Mouse (Mus musculus) left cerebral cortex, adult 9 months (tissue): ENCODE data around the gene Ppm1n.
"Not testable (repeated sequence)": the region's sequence is repeated elsewhere in the genome, so short reads cannot be mapped to it uniquely, and the experiment has no call there.

ENCODE experiments used
- DNase-seq, 2 experiments: peaks; one replicate each; pipeline ENCODE4 v3.0.0; 2022; ENCODE audit warnings: low spot score in 2 of 2

Gene Ppm1n

DNA sequence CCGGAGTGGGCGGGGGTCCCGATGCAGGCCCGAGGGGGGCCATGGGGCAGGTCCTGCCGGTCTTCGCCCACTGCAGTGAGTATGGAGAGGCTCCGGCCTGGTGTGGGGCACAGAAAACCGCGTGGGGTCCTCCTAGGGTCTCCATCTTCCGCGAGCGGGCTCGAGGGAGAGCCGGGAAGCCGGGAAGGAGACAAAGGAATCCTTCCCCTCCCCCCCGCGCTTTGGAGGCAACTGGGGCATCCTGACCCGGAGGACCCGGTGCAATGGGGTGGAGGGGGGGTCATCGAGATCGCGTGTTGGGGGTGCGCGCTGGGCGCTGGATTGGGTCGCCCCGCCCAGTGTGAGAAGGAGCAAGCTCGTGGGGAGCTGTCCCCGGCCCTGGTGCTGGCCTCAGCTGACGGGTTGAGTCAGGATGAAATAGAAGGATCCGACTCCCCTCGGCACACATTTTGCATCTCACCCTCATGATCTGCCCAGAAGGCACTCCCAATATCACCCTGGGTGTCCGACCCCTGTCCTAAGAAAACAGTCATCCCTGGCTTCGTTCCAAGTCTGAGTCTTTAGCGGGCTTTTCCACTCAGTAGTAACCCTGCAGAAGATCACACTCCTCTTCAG, 3.0 kb upstream of the Ppm1n start:
- no peak for DNase-seq

DNA sequence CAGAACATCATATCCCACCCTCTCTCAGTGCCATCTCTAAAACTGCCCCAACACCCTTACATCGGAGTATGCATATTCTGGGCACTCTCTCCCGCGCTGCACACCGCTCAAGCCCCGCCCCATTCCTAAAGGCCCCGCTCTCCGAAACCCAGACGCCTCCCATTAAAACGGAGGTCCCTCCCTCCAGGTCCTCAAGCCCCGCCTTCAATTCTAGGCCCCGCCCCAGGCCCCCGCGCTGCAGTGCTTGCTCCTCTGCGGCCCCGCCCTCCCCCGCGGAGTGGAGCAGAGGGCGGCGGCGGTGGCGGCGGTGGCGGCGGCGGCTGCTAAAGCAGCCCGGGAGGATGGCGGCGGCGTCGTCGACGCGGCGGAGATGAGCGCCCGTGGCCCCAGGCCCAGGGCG, 2.5 kb upstream of the Ppm1n start, which contains the start of gene Rtn2:
TSS of gene Rtn2 (plus strand) at position 240 of the 400 bp plus-strand sequence.
- peak in 1 of 2 experiments; percentile 77 for DNase-seq

DNA sequence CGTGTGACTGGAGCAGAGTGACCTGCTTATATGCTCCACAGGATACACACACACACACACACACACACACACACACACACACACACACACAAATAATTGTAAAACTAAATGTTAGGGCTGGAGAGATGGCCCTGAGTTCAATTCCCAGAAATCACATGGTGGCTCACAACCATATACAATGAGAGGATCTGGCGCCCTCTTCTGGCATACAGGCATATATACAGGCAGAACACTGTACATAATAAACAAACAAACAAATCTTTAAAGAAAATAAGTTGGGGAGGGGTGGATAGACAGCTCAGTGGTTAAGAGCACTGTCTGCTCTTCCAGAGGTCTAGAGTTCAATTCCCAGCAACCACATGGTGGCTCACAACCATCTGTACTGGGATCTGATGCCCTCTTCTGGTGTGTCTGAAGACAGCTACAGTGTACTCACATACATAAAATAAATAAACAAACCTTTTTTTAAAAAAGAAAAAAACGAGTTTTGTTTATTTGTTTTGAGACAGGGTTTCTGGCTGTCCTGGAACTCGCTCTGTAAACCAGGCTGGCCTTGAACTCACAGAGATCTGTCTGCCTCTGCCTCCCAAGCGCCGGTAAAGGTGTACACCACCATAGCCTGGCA, 1.9 kb upstream of the Ppm1n start:
- not testable (repeated sequence) for DNase-seq

GRCm38 (mm10) chr7:19279052-19279451, 812 bp downstream of the Ppm1n start:
- DNase-seq = no peak

GRCm38 (mm10) chr7:19276253-19276652, 3.6 kb downstream of the Ppm1n start:
- DNase-seq = no peak

GRCm38 (mm10) chr7:19272173-19272764, 7.6 kb downstream of the Ppm1n start:
- no peak for DNase-seq

DNA sequence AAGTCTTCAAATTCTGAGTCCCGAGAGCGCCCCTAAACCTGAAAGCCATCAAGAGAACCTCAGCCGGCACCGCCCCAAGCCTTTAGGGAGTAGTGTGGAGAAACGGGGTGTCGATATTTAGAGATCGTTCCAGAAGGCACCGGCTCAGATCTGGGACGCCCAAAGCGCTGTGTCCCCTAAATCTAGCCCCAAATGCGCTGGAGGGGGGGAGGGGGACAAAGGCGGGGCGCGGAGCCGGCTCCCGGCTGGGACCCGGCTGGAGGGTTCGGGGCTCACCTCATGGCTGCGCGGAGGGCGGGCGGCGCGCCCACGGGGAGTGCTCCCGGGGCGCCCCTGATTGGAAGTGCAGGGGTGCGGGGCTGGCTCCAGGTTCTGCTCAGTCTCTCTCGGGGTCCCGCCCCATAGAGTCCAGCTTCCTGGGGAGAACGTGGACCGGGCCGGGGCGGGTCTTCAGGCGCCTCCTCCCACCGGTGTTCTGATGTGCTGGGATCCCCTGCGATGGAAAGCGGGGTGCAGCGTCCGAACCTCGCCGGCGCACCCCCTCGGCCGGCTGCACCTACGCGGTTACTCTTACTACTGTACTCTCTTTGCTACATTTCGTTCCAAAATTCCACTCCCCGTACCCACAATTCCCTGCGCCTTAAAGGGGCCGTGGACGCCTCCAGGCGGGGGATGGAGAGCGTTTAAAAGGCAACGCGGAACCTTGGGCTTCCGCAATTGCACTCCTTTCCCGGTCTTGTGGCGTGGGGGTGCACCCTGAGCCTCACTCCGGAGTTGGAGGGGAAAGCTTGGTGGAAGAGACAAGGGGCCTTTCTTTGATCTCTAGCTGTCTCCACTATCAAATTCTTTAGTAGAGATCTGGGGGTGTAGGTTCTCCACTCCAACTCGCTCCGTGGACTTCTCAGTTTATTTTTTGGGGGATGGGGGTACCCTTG, 8.4 kb downstream of the Ppm1n start, which contains the start of gene Vasp:
TSS of gene Vasp (minus strand) at position 580 of the 935 bp plus-strand sequence.
- DNase-seq = peak in 1 of 2 experiments; percentile 86

DNA sequence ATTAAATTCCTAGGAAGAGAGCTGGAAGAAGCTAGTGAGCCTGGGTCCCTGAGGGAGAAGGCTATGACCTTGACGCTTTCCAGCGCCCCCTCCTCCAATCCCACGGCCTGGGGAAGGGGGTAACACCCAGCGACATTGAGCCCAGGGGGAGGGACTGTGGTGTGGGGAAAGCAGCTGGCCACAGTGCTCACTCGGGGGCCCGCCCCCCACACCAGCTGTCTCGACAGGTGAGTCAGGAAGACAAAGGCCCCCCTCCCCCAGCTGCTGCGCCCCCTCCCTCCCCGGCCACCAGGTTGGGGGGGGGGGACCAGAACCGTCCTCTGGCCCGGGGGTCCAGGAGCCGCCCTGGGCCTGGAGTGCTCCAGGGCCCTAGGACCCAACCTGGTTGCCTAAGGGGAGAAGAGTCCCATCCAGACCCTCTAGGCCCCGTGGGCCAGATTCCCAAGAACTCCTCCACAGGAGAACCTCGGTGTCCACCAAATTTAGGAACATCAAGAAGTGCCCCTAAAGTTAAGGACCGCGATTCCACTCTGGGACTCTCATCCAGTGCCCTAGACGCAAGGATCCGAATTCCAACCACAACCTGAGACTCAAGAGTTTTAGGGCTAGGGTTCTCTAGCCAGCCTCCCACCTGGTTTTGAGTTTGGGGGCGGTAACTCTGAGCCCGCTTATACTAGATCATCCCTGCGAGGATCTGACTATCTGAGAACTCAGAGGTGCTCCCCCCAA, 9.2 kb downstream of the Ppm1n start:
- DNase-seq = no peak

- no peak for DNase-seq
Measured at GRCm38 (mm10) chr7:19269721-19270441, 10.0 kb downstream of the Ppm1n start.

GRCm38 (mm10) chr7:19268993-19269681, 10.7 kb downstream of the Ppm1n start:
- DNase-seq = no peak

DNA sequence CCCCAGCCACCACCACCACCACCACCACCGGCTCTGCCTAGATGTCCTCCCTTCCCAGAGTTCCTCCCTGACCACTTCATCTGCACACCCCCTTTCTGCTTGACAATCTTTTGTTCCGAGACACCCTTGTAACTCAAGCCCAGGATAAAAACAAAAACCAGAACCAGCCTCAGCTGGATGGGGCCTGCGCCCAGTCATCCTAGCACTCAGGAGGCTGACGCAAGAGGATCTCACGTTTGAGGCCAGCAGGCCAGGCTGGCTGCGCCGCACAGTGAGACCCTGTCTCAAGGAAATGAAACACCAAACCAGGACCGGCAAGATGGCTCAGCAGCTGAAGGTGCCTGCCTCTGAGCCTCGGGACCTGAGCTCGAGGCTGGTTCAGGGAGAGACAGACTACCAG, 12.8 kb downstream of the Ppm1n start:
- no peak for DNase-seq

DNA sequence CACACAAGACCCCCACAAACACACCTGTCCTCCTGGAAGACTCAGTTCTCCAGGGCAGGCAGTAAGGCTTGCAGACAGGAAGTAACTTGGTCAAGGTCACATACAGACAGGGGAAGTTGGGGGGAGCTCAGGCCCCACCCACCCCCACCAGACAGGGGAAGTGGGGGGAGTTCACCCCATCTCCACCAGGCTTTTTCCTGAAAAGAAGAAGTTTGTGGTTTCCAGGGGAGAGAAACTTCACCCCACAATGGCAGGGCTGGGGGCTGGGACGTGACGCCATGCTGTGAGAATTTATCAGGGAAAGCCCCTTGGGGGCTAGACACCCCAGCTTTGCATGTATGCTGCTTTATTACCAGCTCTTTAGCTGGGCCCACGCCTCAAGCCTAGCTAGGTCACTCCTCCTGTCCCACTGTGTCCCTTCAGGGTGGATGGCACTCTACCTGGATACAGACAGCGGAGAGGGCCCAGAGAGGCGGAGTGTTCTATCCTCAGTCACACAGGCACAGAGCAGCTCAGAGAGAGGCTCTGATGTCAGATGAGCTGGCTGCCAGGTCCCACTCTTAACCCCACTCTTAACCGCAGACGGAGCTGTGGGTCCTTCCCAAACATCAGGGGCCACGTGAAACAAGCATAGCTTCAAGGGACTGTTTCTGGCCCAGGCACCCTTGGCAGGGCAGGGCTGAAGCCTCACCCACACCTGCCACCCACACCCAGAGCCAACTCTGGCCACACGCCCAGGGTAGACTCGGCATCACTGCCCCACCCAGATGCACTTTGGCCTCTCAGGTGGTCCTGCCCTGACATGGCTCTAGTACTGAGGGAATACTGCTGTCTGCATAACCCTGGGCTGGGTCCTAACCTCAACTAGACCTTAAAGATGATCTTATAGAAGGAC, 13.7 kb downstream of the Ppm1n start:
- no peak for DNase-seq

GRCm38 (mm10) chr7:19265147-19265546, 14.7 kb downstream of the Ppm1n start:
- no peak for DNase-seq

DNA sequence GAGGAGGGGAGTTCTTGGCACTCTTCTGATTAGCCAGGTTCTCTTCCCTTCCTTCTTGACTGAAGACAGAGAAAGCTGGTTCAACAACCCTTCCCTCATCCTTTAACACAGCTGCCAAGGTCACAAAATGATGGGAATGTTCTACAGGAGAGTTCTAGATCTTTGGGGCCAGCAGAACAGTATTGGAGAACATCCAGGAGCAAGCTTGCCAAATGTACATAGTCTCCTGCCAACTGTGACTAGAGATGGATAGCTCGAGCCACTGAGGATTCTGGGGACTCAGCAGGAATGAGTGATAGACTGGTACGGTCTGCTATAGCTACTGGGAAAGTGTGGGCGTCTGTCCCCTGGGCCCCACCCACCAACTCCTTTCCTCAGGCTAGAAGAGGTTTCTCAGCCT, 21.5 kb downstream of the Ppm1n start:
- DNase-seq = no peak

DNA sequence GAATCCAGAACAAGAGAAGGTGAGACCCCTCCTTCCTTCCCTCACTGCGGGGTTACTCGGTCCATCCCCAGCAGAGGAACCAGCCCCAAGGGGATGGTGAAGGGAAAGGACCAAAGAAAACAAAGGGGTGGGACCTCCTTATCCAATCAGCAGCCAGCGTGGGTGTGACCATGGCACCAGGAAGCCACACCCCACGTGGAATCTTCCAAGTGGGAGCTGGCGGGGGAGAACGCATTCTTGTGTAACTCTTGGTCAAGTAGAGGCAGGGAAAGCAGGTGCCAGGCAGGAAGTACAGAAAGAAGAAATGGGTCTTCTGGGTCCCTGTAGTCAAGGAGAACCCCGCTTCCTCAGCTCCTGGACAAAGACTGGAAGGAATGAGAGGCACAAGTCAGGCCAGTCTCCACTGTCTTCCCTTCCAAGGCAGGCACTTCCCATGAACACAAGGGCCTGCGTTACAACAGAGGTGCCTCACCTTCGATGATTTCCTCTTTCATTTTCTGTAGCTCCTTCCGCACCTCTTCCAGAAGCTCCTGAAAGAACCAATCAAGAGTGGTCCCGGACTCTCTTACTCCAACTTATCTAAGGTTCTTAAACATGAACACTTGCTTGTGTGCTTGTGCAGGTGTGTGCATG, 22.4 kb downstream of the Ppm1n start:
- peak in 1 of 2 experiments; percentile 67 for DNase-seq

DNA sequence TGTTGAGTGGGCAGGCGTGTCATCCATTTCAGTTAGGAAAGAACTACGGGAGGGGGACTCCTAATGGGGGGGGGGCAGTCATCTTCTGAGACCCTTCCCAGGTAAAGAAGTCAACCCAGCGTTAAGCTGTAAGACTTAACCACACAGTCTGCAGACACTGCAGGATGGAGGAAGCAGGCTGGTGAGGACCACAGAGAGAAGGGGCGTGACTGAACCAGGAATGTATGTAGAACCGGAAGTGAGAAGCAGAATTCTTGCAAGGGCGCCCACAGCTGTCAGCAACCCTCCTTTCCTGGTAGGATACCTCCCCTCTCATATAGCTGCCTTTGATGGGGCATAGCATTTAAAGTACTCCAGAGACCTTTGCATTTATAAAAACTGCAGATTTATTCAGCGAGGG, 23.3 kb downstream of the Ppm1n start:
- no peak for DNase-seq

DNA sequence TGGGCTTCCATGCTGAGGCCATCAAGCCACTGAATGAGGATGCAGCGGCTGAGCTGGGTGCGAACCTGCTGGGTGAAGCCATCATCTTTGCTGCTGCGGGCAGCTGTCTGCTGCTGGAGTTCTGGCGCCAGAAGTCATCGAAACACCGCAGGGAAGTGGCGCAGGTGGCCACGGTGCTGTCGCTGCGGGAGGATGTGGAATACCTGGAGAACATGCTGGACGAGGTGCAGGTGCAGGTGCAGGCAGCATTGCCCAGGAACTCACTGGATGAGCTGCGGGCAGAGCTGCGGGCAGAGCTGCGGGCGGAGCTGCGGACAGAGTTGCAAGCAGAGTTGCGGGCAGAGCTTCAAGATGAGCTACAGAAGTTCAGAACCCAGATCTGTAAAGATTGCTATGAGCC, 24.5 kb downstream of the Ppm1n start:
- no peak for DNase-seq

DNA sequence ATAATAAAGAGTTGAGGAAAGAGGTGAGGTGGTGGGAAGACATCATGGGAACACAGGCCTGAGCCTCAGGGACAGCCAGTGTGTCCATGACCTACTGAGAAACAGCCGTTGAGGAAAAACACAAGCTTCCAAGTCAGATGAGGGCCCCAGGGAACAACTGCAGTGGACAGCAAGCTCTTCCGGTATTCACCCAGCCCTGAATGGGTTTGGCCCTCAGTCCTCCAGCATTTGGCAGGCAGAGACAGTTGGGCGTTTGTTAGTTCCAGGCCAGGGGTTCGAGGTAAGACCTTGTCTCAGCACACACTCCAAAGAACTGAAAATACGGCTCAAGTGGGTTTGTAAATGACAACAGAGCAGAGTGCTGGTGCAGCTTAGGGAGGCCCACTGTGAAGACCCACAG, 26.4 kb downstream of the Ppm1n start:
- no peak for DNase-seq

DNA sequence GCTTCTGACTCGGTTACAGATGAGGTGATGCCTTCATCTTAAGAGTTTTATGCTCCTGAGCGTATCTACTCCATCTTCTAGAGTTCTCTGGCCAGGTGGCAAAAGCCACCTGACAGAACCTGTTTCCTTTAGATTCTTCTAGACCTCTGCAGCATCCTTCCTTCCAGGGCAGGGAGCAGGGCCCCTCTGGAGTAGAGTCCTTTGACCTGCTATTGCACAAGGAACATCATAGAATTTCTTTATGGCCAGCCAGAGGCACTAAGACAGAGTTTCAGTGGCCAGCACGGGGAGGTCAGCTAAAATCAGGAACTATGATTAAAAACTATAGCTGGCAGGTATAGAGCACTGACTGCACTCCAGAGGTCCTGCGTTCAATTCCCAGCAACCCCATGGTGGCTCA, 27.8 kb downstream of the Ppm1n start:
- DNase-seq = no peak
